Mouse (Mus musculus): ENCODE results near the gene Card19. TPM values are rescaled to one million over a fixed set of nuclear protein-coding genes. Genes with fewer than 3 reads are reported as not detected.

Gene Card19
- polyA plus RNA-seq, 2 experiments from 2014 or later = 49.7 to 55.4 TPM

DNA sequence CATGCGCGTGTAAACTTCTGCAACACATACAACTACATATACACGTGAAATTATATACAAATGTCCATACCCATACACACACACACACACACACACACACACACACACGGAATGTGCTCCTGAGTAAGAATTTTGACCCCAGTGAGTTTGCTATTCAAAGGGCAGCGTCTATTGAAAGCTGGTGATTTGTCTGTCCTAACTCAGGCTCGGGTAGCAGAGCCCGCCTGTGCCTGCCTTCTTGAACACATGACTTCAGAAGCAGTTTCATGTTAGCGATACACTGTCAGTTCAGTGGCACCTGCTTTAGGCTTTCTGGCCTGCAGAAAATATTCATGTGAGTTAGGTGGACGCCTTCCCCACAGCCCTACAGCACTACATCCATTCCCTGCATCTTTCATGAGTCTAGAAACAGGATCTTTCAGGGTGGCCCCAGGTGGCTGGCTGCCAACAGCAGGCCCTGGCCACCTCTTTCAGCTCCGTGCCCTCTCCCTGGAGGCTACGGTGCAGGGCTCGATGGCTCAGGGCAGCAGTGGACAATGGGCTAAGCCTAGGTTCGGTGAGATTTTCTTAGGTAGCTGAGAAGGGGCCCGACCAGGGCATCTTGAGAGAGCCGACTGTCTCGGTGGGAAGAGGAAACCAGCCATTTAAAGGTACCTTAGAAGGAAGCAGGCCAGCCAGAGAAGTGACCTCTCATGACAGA lies 23.5 kb downstream of the Card19 start:
- no peak for ATAC-seq

DNA sequence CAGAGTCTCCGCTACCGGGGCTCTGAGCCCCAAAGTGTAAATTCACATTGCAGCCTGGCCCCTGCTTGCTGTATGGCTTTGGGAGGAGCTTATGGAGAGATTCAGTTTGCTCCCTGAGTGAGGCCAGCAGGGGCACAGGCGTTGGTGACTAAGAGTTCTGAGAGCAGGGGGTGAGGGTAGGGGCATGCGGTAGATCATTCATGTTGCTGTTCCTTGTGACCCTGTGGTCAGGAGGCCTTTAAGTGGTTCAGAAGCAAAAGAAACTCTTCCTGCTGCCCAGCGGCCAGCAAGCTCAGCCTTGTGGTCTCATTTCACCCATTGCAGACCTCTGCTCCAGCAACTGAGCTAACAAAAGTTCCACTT lies 24.2 kb downstream of the Card19 start:
- ATAC-seq = no peak

DNA sequence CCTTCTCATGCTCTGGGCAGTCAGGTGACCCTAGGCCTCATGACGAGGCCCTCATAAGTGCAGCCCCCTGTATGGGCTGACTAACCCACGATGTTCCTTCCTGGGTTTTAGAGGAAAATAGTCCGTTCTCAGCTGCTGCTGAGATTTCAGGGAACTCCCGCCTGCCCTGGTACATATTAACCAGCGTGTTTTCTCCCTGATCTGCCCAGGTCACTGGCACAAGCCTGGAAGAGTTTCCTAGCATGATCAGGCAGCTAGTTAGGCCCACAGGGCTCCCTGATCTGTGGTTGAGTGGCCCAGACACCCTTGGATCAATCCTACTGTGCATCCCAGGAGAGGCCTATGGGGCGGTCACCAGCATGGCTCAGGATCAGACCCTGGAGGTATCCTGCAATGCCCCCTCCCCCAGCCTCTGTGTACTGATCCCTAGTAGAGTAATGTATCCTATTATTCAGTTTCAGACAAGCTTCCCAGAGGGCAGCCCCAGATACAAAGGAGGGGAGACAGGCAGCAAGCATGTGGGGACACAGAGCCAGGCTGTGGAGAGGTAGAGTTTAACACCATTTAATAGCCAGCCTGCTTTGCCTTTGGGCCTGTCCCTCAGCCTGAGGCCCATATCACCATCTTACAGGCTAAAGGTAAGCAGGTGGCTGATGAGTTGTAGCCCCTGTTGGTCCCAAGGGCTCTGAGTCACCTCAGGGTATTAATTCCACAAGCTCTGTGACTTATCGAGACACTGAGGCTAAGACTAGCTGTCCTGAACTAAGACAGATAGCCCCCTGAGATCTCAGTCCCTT lies 24.8 kb downstream of the Card19 start:
- ATAC-seq = no peak

DNA sequence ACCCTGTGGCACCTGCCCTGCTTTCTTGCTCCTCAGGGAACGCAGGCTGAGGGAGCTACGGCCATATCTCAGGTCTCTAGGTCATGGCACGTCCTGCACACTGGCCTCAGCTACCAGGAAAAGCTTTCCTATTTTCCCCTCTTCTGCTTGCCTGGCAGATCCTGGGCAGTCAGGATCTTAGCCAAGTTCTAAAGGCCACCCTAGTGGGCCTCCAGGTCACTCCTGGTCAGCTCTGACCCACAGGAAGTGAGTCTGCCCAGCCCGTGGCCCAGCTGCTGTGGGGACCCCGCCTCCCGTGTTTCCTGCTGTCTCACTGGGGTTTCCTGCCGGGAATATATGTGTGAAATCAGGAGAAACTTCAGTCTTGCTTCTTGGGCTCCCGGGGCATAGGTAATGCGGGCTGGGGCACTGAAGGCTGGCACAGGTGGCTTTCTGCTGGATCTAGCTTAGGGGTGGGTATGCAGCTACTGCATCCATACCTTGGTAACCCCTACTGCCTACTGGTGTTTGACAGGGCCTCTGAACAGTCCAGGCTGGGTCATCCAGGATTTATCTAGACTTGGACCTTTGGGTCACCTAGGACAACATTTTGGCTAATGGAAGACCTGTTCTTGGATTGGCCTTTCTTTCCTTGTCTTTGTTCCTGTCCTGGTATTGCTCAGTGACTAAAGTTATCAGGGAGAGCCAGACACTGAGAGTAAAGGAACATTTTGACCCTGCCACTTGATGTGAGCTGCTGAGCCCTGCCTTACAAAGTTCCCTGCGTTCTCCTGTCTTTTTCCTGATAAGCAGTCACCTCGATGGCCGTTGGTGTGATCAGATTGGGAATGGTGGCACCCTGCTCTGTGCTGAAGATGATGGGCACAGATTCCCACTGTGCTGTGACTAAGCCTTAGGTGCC lies 25.6 kb downstream of the Card19 start:
- ATAC-seq = no peak

DNA sequence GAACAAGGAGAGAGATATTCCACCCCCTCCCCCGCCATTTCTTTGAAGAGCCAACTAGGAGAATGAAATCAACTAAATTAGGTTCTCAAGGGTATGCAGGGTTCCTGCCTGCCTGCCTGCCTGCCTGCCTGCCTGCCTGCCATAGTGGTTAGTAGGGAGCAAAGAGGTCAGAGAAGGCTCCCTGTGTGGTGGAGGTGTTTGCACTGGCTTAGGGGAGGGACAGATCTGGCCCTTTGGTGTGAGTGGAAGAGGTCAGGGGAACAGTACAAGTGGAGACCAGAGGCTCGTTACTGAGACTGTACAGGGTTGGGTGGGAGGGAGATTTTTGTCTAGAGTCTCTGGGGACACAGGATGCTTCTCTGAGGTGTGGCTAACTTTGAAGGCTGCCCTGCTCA lies 26.9 kb downstream of the Card19 start:
- ATAC-seq = no peak

DNA sequence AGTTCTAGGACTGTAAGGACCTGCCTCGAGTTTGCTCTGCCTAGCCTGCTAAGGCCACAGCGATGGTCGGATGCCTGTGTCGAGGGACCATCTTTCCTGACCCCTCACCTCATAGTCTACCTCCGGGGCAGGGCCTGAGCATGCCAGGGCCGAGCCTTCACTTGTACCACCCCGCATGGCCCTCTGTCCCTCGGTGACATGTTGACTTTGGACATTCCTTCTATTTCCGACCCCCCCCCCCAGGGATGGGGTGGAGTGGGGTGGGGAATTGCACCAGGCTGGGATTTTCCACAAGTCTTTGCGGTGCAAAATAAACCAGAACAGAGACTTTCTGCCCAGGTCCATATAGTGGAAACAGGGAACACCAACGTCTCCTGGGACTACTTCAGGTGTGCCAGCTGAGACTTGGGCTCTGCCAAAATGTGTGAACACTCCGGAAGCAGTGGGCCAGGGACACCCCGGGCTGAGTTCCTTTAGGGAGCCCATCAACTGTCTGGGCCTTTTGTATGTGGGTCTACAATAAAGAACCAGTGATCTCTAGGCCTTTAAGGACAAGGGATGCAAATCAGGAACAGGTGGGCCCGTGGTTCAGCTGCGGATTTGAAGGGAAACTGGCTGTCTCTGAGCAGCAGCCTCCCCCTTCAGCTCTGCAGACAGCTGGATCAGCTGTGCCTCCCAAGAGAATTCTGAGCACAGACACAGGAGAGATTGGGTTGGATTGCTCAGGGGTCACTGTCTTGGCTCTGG lies 27.4 kb downstream of the Card19 start:
- no peak for ATAC-seq

DNA sequence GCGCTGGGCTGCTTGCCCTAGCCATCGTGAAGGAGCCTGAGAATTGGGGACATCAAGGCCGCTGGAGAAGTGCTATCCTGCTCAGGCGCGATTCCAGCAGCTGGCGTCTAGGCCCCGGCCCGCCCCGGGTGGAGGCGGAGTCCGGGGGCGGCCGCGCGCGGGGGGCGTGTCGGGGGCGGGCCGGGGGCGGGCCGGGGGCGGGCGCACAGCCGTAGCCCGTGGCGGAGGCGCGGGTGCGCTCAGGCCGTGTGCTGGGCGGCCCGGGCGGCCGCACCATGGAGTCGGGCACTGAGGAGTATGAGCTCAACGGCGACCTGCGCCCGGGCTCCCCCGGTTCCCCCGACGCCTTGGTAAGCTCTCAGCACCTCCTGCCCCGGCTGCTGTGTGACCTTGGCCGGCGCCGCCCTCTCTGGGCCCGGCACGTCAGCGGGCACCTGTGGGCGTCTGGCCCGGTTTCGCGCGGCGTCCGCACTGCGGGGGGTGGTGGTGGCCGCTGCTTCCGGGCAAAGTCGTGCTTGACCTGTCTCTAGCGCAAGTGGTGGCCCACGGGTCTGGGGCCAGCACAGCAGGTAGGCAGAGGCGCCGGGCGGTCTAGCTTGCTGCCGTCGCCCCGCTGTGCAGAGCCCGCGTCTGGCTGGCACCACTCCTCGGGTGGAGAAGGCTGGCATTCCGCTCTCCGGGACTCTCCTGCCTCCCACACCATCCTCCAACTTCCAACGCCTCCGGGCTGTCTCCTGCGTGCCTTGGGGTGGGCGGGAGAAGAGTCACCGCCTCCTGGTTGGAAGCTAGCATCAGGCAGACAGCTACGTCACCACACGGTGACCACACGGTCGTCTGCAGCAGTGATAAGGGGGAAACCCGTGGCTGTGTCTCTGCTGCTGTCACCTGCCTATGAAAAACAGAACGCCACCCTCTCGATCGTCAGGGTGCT lies 28.3 kb downstream of the Card19 start, which contains the start of gene Ninj1:
Gene Ninj1, plus strand, starts transcription at position 198 of the 931 bp plus-strand sequence.
- ATAC-seq = peak; percentile 90

DNA sequence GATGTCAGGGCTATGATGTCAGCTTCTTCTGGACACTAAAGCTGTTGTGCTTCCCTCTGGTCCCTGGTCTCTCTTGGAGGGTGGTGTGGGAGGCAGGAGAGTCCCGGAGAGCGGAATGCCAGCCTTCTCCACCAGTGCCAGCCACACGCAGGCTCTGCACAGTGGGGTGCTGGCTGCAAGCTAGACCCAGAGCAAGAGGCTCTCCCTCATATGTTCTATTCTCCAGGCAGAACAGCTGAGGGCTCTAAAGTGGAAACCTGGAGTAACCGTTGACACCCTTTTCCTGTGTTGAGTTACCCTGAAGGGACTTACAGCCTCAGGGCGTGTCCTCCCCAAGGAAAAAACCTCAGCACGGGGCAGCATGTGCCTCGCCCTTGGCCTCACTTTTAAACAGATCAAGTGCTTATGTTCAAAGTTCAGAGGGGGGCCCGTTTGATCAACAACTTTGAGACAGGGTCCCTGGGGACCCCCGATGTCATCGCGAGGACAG lies 29.0 kb downstream of the Card19 start:
- ATAC-seq = peak; percentile 4

DNA sequence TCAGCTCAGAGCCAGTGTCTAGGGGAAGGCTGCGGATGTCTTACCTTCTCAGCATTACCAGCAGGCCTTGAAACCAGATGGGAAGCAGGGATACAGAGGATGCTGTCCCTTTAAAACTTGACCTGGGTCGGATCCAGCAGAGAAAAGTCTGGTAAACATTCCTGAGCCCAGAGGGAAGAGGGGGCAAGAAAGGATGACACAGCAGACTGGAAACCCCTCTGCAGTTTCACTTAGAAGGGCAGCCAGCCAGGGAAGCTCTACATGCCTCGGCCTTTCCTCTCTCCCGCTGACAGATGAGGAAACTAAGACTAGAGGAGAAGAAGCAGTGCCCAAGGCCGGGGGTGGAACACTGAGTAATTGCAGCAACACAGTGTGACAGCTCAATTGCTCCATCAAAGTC lies 32.2 kb downstream of the Card19 start:
- ATAC-seq = no peak

DNA sequence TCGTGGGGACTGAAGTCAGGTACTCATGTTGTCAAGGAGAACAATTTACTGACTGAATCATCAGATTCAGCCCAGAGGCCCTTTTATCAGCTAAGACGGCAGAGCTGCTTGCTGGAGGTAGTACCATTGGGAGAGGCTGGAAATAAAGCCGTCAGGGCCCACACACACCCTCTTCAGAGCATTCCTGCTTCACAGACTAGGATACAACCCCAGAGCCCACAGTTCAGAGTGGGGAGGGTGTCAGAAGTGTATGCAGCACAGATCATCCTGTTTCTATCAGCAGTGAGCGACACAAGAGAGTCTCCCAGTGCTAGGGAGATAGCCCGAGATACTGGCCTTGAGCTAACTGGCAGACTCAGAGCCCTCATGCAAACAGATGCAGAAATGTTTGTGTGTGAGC lies 32.7 kb downstream of the Card19 start:
- ATAC-seq = no peak

DNA sequence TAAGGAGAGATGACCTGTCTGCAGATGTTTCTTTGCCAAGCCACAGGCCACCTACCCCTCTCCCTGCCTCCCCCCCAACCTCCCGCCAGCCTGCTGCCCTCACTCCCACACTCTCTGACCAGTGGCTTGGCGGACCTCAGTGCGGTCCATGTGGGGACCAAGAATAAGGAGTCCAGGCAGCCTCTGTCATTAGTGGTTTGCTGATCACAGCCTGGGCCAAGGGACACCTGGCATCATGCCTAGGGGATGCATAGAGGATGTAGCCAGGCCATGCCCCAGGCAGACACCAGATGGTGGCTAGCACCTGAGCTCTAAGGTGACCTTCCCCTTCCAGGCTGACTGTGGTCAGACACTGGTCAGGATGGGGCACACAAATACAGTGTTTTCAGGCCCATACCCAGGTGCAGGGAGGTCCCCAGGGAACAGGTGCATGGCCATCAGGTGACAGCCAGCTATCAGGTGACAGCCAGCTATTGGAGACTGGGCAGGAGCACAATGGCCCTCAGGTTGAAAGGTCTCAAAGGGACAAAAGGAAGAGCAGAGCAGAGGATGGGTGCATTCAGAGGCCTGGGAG lies 34.3 kb downstream of the Card19 start:
- no peak for ATAC-seq

DNA sequence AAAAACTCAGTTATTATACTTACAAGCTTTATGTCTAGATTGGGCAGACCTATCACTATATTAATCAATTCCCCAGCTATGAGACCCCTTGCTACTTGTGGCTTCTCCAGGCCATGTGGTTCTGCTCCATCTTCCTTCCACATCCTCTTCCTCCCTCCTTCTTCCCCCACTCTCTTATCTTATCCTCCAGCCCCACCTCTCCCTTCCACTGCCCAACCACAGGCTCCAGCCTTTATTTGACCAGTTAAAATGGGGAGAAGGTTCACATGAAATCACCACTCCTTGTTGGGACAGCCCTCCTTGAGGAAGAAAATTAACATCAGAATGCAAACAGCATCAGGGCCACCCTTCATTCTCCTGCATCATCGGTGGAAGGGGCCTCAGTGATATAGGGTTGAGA lies 35.1 kb downstream of the Card19 start:
- ATAC-seq = no peak

DNA sequence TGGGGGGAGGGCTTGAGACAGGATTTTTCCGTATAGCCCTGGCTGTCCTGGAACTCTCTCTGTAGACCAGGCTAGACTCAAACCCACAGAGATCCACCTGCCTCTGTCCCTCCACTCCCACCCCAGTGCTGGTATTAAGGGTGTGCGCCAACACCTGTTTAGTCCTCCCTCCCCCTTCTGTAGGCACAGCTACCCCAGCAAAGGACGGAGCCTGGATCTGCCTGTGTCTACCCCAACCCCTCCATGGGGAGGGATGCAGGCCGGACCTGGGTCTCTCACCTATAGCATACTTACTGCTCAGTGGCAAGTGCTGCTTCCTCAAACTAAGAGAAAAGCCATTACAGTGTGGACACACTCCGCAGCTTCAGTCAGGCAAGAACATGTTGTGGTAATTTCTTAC lies 35.6 kb downstream of the Card19 start:
- no peak for ATAC-seq

DNA sequence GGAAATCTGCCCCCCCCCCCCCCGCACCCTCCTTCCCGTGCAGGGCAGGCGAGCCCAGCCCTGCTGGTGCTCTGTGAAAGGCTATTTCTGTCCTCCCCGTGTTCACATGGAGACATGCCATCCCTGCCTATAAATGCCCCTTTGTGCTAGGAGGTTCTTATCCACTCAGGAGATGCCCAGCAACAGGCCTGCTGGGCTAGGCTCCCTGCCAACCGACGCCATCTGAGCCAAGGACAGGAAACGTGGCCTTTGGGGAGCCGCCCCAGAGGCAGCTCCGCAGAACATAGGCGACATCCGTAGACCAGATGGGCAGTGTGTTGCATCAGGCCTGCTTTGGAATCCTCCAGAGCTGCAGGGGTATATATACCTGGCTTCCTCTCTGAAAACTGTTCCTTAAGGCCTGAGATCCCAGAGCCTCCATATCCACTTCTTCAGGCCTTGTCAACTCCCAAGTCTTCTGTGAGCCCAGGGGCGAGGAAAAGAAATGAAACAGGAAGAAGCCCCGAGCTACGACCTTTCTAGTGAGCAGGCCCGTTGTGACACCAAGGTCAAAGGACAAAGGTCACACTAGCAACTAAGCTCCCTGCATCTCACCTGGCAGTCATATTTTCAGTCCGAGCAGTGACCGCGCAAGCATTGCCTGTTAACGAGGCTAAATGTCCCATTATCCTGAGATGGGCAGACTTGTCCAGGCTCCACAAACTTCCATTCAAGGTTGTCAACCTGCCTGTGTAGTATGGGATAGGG lies 36.8 kb downstream of the Card19 start:
- no peak for ATAC-seq

DNA sequence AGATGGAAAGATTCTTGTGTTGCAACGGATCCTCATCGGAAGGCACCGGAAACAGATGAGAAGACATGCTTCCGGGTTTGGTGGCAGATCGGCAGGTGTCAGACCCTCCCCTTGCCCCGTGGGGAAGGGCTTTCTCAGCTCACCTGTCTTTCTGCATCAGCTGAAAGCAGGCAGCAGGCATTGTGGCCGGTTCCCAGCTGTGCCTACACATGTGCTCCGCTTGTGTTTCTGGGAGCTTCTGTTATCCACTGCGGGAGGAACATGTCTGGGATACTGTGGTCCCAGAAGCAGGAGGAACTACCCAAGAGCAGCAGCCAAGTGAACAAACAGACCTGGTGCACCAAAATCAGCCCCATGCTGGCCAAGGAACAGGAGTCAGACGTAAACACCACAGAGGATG lies 40.3 kb downstream of the Card19 start:
- ATAC-seq = no peak

DNA sequence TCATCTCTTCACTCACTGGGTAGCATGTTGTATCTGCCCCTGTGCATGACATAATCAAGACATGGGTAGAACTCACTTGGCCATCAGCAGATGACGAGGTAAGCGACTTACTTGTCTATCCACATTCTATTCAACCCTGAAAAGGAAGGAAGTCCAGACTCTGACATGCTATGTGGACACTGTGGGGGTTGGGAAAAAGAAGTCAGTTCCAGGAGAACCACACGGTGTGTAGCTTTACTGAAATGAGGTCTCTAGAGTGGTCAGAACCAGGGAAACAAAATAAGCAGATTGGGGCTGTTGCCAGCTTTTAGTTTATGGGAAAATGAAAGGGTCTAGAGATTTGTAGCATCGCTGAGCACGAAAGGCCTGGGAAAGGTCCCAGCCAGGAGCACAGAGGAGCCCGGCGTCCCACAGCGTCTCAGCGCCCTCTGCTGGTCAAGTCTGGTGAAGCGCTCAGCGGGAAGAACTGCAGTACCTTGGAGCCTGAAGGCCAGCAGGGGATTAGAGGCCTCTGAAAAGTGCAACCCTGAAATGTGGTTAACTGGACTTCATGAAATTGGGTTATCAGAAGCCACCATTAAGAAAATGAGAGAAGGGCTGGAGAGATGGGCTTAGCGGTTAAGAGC lies 42.8 kb downstream of the Card19 start:
- peak; percentile 84 for ATAC-seq

DNA sequence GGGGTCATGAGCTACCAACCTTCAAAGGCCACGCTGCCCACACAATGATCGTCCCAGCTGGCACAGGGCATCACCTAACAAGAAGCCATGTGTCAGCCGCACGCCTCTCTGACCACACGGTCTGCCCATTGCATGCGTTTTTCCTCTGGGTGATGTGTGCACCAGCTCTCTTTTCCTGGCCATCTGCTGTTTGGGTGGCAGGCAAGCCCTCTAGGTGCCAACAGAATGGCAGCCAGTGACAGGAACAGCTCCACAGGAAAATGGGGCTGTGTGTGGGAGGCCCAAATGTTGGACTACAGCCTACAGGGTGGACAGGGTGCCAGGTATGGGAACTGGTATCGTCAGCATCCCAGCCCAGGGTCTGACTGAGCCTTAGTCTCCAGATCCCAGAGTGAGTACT lies 43.5 kb downstream of the Card19 start:
- no peak for ATAC-seq

DNA sequence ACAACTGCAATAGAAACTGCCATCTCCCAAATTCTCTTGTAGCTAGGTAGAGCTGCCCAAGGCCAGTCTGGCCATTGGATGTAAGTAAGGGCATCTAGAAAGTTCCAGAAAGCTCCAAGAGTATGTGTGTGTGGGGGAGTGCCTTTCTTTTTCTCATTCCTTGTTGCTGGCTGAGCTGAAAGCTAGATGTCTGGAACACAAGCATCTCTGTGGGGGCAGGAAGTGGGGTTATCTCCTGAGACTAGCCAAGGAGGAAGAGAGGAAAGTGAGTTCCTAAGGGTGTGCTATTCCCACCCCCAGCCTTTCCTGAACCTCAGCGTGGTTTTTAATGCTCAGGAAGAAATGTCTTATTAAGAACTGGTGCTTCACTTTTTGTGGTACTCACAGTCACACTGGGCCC lies 44.1 kb downstream of the Card19 start:
- ATAC-seq = no peak

DNA sequence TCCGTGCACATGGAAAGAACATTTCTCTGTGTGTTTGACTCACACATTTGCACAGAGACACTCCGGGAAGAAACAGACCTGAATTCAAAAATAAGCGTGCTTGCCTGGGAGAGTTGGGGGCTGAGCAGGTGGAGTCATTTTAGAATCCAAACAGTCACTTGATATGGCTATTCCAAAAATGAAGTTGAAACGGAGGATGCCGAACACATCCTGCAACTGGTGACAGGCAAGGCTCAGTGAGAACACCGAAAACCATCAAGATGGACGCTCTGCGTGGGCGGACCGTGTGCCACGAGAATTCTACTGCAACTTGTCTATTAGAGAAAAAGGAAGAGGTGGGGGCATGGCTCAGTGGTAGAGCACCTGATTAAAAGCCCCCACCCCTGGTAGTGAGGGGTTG lies 45.2 kb downstream of the Card19 start:
- ATAC-seq = no peak
